In the genomic region with DNA sequence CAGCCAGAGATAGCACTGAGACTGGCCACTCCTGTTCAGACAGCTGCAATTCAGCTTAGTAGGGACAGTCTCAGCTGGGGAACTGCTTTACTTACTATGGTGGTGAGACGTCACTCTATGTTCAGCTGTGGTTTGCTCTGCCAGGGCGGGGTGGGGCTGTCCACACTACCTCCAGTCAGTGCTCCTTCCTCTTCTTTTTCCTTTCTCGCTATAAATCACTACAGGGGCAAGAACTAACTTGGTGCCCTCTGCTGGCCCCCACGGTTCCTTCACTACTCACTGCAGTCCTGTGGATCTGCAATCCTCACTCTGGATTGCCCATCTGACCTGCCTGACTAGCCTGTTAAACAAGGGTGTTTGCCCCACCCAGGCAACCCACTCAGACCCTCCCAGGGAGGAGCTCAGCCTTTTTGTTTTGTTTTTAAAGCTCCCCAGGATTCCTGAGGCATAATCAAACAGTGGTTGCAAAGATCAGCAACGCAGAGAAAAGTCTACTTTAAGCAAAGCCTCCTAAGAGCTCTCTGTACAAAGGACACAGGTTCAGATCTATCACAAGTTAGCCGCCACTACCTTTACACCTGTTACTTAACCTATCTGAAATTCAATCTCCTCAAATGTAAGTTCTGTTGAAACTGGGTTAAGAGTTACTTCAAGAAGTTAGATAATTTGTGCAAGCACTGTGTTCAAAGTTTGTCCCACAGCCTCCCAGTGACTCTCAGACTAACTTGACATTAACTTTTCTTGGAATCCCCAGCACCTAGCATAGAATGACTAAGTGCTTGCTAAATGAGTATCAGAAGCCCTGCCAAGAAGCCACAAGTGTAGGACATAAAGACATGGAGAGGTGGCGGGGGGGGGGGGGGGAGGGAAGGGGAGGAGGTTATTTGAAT, we compare ENCODE assay signal across 9 mouse cellular contexts. TPM values are rescaled to one million over a fixed set of nuclear protein-coding genes. Genes with fewer than 3 reads are reported as not detected.
A peak's percentile ranks its signal among the peaks of the same experiment; 100 is the strongest.
DNase-seq lines count a peak whose midpoint lies in the region; ATAC-seq and TF ChIP-seq lines count a peak whose summit lies in the region.
"Had no signal": no experiment of that assay in that cellular context is flagged by ENCODE, and none has a peak within 500 bp of the region (broad histone marks: within the 10 kb centered on the region; RNA-seq: fewer than 3 reads in every experiment).

No protein-coding gene starts in this region.

- H3K27me3 ChIP-seq in MEL (ENCODE audit: control insufficient read depth in 1 of 2, insufficient read depth in 2 of 2, low read length in 2 of 2) = no peaks in the 10 kb centered on the region
- no peaks in the 10 kb centered on the region for H3K27me3 ChIP-seq in embryonic facial prominence, embryonic 11.5 days (ENCODE audit: control insufficient read depth, insufficient read depth, low read length)
- H3K27me3 ChIP-seq in heart, embryonic 13.5 days (replicated peaks) = no peaks in the 10 kb centered on the region
- no peaks in the 10 kb centered on the region for H3K27me3 ChIP-seq in kidney, embryonic 15.5 days
- H3K27me3 ChIP-seq in spleen, adult 2 months (ENCODE audit: control insufficient read depth, insufficient read depth, low read length) = no peaks in the 10 kb centered on the region

- no peak for TF ChIP-seq POLR2A in MEL (IDR thresholded peaks at IDR 0.05; ENCODE audit: control insufficient read depth in 1 of 2, insufficient read depth in 1 of 2, low read depth in 1 of 2, low read length in 2 of 2, poor library complexity in 1 of 2)
- no peak for TF ChIP-seq POLR2A in spleen, adult 2 months (IDR thresholded peaks at IDR 0.05; ENCODE audit: low read depth, low read length)

- DNase-seq in A20 (ENCODE audit: low read depth, low spot score) (peak; percentile 86), MEL (ENCODE audit: low read depth, low spot score) (peak; percentile 35)
- DNase-seq in embryonic facial prominence, embryonic 11.5 days (ENCODE audit: low spot score) = no peak
- peak; percentile 79 for DNase-seq in lung, postnatal 25 days (ENCODE audit: low spot score)
- DNase-seq in spleen, adult 2 months (ENCODE audit: low read depth in 1 of 2, low spot score in 2 of 2) = peak; percentile 73 to 79

- H3K27ac ChIP-seq in MEL (ENCODE audit: control insufficient read depth, low read depth, low read length) = no peak overlapping the region
- H3K27ac ChIP-seq in embryonic facial prominence, embryonic 11.5 days (replicated peaks; ENCODE audit: low read depth, low read length) = no peak overlapping the region
- 0 out of 2 replicates have a peak overlapping the region, but pooled peaks have one; percentile 88 for H3K27ac ChIP-seq in heart, embryonic 13.5 days (replicated peaks)
- H3K27ac ChIP-seq in kidney, embryonic 15.5 days = no peak overlapping the region
- no peak overlapping the region for H3K27ac ChIP-seq in spleen, adult 2 months (ENCODE audit: insufficient read depth, low read length)

- H3K4me1 ChIP-seq in MEL (ENCODE audit: control insufficient read depth in 1 of 2, insufficient read depth in 2 of 2, low read length in 2 of 2) = peaks cover 0 to 13% of the 10 kb centered on the region in 2 experiments; a peak in 2 of 4 replicates
- 0 out of 2 replicates have a peak, but pooled peaks cover 5% of the 10 kb centered on the region for H3K4me1 ChIP-seq in embryonic facial prominence, embryonic 11.5 days (ENCODE audit: control insufficient read depth, insufficient read depth, low read length)
- peaks cover 30% of the 10 kb centered on the region for H3K4me1 ChIP-seq in heart, embryonic 13.5 days
- H3K4me1 ChIP-seq in kidney, embryonic 15.5 days = peaks cover 34% of the 10 kb centered on the region
- H3K4me1 ChIP-seq in spleen, adult 2 months (ENCODE audit: control insufficient read depth, insufficient read depth, insufficient read length) = peaks cover 6% of the 10 kb centered on the region; the same call in 1 of the 2 replicates

- H3K4me3 ChIP-seq in MEL (ENCODE audit: control insufficient read depth in 1 of 2, insufficient read depth in 1 of 2, low read depth in 2 of 2, low read length in 2 of 2) = no peak overlapping the region
- H3K4me3 ChIP-seq in embryonic facial prominence, embryonic 11.5 days (ENCODE audit: low read depth, low read length) = peak overlapping the region; percentile 53
- peak overlapping the region; percentile 72 for H3K4me3 ChIP-seq in heart, embryonic 13.5 days
- H3K4me3 ChIP-seq in kidney, embryonic 15.5 days (replicated peaks) = peak overlapping the region; percentile 63
- H3K4me3 ChIP-seq in spleen, adult 2 months (ENCODE audit: extremely low read depth, insufficient read depth, insufficient read length) = no peak overlapping the region

- peak overlapping the region; percentile 93 for H3K4me2 ChIP-seq in embryonic facial prominence, embryonic 11.5 days (ENCODE audit: low read depth, low read length)
- peak overlapping the region; percentile 97 for H3K4me2 ChIP-seq in heart, embryonic 13.5 days
- peak overlapping the region; percentile 96 for H3K4me2 ChIP-seq in kidney, embryonic 15.5 days

- H3K79me2 ChIP-seq in MEL (ENCODE audit: control insufficient read depth, insufficient read depth, low read length, poor library complexity) = peaks cover 5% of the 10 kb centered on the region

- peaks cover 0 to 9% of the 10 kb centered on the region in 2 experiments; a peak in 2 of 4 replicates for H3K36me3 ChIP-seq in MEL (ENCODE audit: control insufficient read depth in 1 of 2, insufficient read depth in 2 of 2, low read length in 2 of 2)
- peaks cover 2% of the 10 kb centered on the region; the same call in 1 of the 2 replicates for H3K36me3 ChIP-seq in embryonic facial prominence, embryonic 11.5 days (replicated peaks; ENCODE audit: control insufficient read depth, insufficient read depth, low read depth, low read length)
- H3K36me3 ChIP-seq in heart, embryonic 13.5 days = peaks cover 5% of the 10 kb centered on the region
- H3K36me3 ChIP-seq in kidney, embryonic 15.5 days = peaks cover 9% of the 10 kb centered on the region; the same call in 1 of the 2 replicates
- no peaks in the 10 kb centered on the region for H3K36me3 ChIP-seq in spleen, adult 2 months (ENCODE audit: control insufficient read depth, insufficient read depth, low read length)

- no peak overlapping the region for H3K9ac ChIP-seq in MEL (ENCODE audit: control insufficient read depth, low read depth, low read length, poor library complexity, severe bottlenecking)
- peak overlapping the region; percentile 77 for H3K9ac ChIP-seq in embryonic facial prominence, embryonic 11.5 days (replicated peaks; ENCODE audit: low read length)
- H3K9ac ChIP-seq in heart, embryonic 13.5 days = peak overlapping the region; percentile 85
- H3K9ac ChIP-seq in kidney, embryonic 15.5 days = peak overlapping the region; percentile 65

- H3K9me3 ChIP-seq in MEL (replicated peaks; ENCODE audit: insufficient read depth, low read length) = no peaks in the 10 kb centered on the region
- H3K9me3 ChIP-seq in embryonic facial prominence, embryonic 11.5 days (replicated peaks; ENCODE audit: control insufficient read depth, low read length) = no peaks in the 10 kb centered on the region
- H3K9me3 ChIP-seq in heart, embryonic 13.5 days = peaks cover 15% of the 10 kb centered on the region
- H3K9me3 ChIP-seq in kidney, embryonic 15.5 days (replicated peaks) = peaks cover 8% of the 10 kb centered on the region; the same call in 1 of the 2 replicates

- no peak for TF ChIP-seq EP300 in MEL (IDR thresholded peaks at IDR 0.05; ENCODE audit: low read depth in 1 of 2, low read length in 2 of 2)

- WGBS in embryonic facial prominence, embryonic 11.5 days = 47% methylated on average over 7 of the region's 7 CpGs
- 55% methylated on average over 7 of the region's 7 CpGs for WGBS in heart, embryonic 13.5 days
- WGBS in kidney, embryonic 15.5 days = 38% methylated on average over 7 of the region's 7 CpGs
- 14% methylated on average over 7 of the region's 7 CpGs for WGBS in spleen, adult 2 months

- TF ChIP-seq RAD21 in MEL (IDR thresholded peaks at IDR 0.05; ENCODE audit: low read depth, low read length) = no peak

- TF ChIP-seq CTCF in MEL (IDR thresholded peaks at IDR 0.05 in 2 of 3, conservative IDR thresholded peaks at IDR 0.05 in 1 of 3; ENCODE audit: control insufficient read depth in 1 of 3, insufficient read depth in 1 of 3, low read depth in 2 of 3, low read length in 3 of 3, poor library complexity in 1 of 3, severe bottlenecking in 1 of 3) = peak in 2 of 3 experiments; percentile 14 to 30; a peak in 2 of 6 replicates
- peak; percentile 29; the same call in 1 of the 2 replicates for TF ChIP-seq CTCF in spleen, adult 2 months (IDR thresholded peaks at IDR 0.05; ENCODE audit: extremely low read depth, insufficient read depth, insufficient read length, insufficient replicate concordance)

- ATAC-seq in embryonic facial prominence, embryonic 11.5 days (replicated peaks; ENCODE audit: insufficient number of reproducible peaks, low FRiP score, low TSS enrichment, low read depth) = no peak
- no peak for ATAC-seq in heart, embryonic 13.5 days (ENCODE audit: extremely low read depth, insufficient number of reproducible peaks, low FRiP score, low TSS enrichment)
- ATAC-seq in kidney, embryonic 15.5 days (replicated peaks; ENCODE audit: low FRiP score) = 0 out of 2 replicates have a peak, but pooled peaks have one; percentile 3
- no peak for ATAC-seq in frontal cortex, adult (ENCODE audit: low TSS enrichment)

RNA-seq across cellular contexts. Expression of gene Tmem109, which starts 1.5 kb away (rescaled TPM):
- total RNA-seq in MEL (2012; rRNA removed) = 20.6 and 30.4 TPM in 2 replicates
- polyA plus RNA-seq in MEL (2012; ENCODE audit: insufficient read depth in 1 of 2, insufficient read length in 2 of 2, low read depth in 1 of 2, low replicate concordance in 2 of 2, missing spikeins in 1 of 2) = 10 to 100 TPM in 1 of 2 experiments, not detected in 1; 42.4 TPM
- 64.9 and 67.5 TPM in 2 replicates for polyA plus RNA-seq in embryonic facial prominence, embryonic 11.5 days (2014; fragmentation: Nextera tagmentation; extraction: Ambion mirVana)
- 84.7 and 87.1 TPM in 2 replicates for polyA plus RNA-seq in heart, embryonic 13.5 days (2015; fragmentation: Nextera tagmentation; extraction: Ambion mirVana)
- polyA plus RNA-seq in kidney, embryonic 15.5 days (2015; fragmentation: Nextera tagmentation; extraction: Ambion mirVana) = 93.6 and 105 TPM in 2 replicates
- 45.8 and 47.9 TPM in 2 replicates for polyA plus RNA-seq in spleen, adult 2 months (2012; rRNA removed)

RNA-seq across cellular contexts. Expression of gene Tmem132a, which starts 10.6 kb away (rescaled TPM):
- not detected in 2 replicates for total RNA-seq in MEL (2012; rRNA removed)
- polyA plus RNA-seq in MEL (2012; ENCODE audit: insufficient read depth in 1 of 2, insufficient read length in 2 of 2, low read depth in 1 of 2, low replicate concordance in 2 of 2, missing spikeins in 1 of 2) = not detected
- 51.5 and 60.8 TPM in 2 replicates for polyA plus RNA-seq in embryonic facial prominence, embryonic 11.5 days (2014; fragmentation: Nextera tagmentation; extraction: Ambion mirVana)
- 51.4 and 52.4 TPM in 2 replicates for polyA plus RNA-seq in heart, embryonic 13.5 days (2015; fragmentation: Nextera tagmentation; extraction: Ambion mirVana)
- polyA plus RNA-seq in kidney, embryonic 15.5 days (2015; fragmentation: Nextera tagmentation; extraction: Ambion mirVana) = 77.5 and 89.7 TPM in 2 replicates
- 4.9 TPM in 2 replicates for polyA plus RNA-seq in spleen, adult 2 months (2012; rRNA removed)

RNA-seq across cellular contexts. Expression of gene Prpf19, which starts 14.7 kb away (rescaled TPM):
- total RNA-seq in MEL (2012; rRNA removed) = 154 and 158 TPM in 2 replicates
- polyA plus RNA-seq in MEL (2012; ENCODE audit: insufficient read depth in 1 of 2, insufficient read length in 2 of 2, low read depth in 1 of 2, low replicate concordance in 2 of 2, missing spikeins in 1 of 2) = 100 to 1,000 TPM; 128 to 363 TPM
- 46.7 and 48.4 TPM in 2 replicates for polyA plus RNA-seq in embryonic facial prominence, embryonic 11.5 days (2014; fragmentation: Nextera tagmentation; extraction: Ambion mirVana)
- 30.3 TPM in 2 replicates for polyA plus RNA-seq in heart, embryonic 13.5 days (2015; fragmentation: Nextera tagmentation; extraction: Ambion mirVana)
- polyA plus RNA-seq in kidney, embryonic 15.5 days (2015; fragmentation: Nextera tagmentation; extraction: Ambion mirVana) = 48.1 and 49.4 TPM in 2 replicates
- 146 and 181 TPM in 2 replicates for polyA plus RNA-seq in spleen, adult 2 months (2012; rRNA removed)

RNA-seq across cellular contexts. Expression of gene Zp1, which starts 40.1 kb away (rescaled TPM):
- total RNA-seq in MEL (2012; rRNA removed) = not detected in 2 replicates
- not detected for polyA plus RNA-seq in MEL (2012; ENCODE audit: insufficient read depth in 1 of 2, insufficient read length in 2 of 2, low read depth in 1 of 2, low replicate concordance in 2 of 2, missing spikeins in 1 of 2)
- polyA plus RNA-seq in embryonic facial prominence, embryonic 11.5 days (2014; fragmentation: Nextera tagmentation; extraction: Ambion mirVana) = not detected in 2 replicates
- polyA plus RNA-seq in heart, embryonic 13.5 days (2015; fragmentation: Nextera tagmentation; extraction: Ambion mirVana) = 0.08 TPM in 1 of 2 replicates, not detected in the other
- polyA plus RNA-seq in kidney, embryonic 15.5 days (2015; fragmentation: Nextera tagmentation; extraction: Ambion mirVana) = not detected in 2 replicates
- 0.04 TPM in 2 replicates for polyA plus RNA-seq in spleen, adult 2 months (2012; rRNA removed)
- total RNA-seq: layer of hippocampus, postnatal 25 days had no signal

RNA-seq across cellular contexts. Expression of gene Slc15a3, which starts 40.8 kb away (rescaled TPM):
- total RNA-seq in MEL (2012; rRNA removed) = not detected in 2 replicates
- not detected for polyA plus RNA-seq in MEL (2012; ENCODE audit: insufficient read depth in 1 of 2, insufficient read length in 2 of 2, low read depth in 1 of 2, low replicate concordance in 2 of 2, missing spikeins in 1 of 2)
- 0.24 and 0.67 TPM in 2 replicates for polyA plus RNA-seq in embryonic facial prominence, embryonic 11.5 days (2014; fragmentation: Nextera tagmentation; extraction: Ambion mirVana)
- 0.29 and 0.39 TPM in 2 replicates for polyA plus RNA-seq in heart, embryonic 13.5 days (2015; fragmentation: Nextera tagmentation; extraction: Ambion mirVana)
- 0.31 and 0.39 TPM in 2 replicates for polyA plus RNA-seq in kidney, embryonic 15.5 days (2015; fragmentation: Nextera tagmentation; extraction: Ambion mirVana)
- 39.7 and 45.4 TPM in 2 replicates for polyA plus RNA-seq in spleen, adult 2 months (2012; rRNA removed)

Comparison
In these comparisons a context has a peak if more than half of its experiments do, and no peak if none do; other contexts are left out.
1. H3K4me3 ChIP-seq: peak in embryonic facial prominence, embryonic 11.5 days (single experiment), heart, embryonic 13.5 days (single experiment) and kidney, embryonic 15.5 days (single experiment); none in MEL (0 of 2) and spleen, adult 2 months (single experiment).
2. Peak in every context shown above with its lines, with median percentiles within 50 percentile points of each other: H3K4me2 ChIP-seq.